Mouse (Mus musculus) CH12.LX (cell line): ENCODE measurements around the gene Ulk4. TPM values are rescaled to one million over a fixed set of nuclear protein-coding genes. Genes with fewer than 3 reads are reported as not detected.
"Not testable (repeated sequence)": the region's sequence is repeated elsewhere in the genome, so short reads cannot be mapped to it uniquely, and the experiment has no call there.

ENCODE experiments used
- DNase-seq: peaks from one replicate; pipeline ENCODE4 v3.0.0-alpha.2; 2013; ENCODE audit errors: extremely low read depth
- H3K27ac ChIP-seq: 2 replicates; pipeline ENCODE4 v1.5.1; 2012; ENCODE audit warnings: low read depth, mild to moderate bottlenecking, control low read depth, moderate library complexity; ENCODE audit not compliant: insufficient read depth
- H3K27me3 ChIP-seq: replicated peaks from 2 replicates; pipeline ENCODE3; 2012; ENCODE audit warnings: inconsistent platforms
- H3K36me3 ChIP-seq, 2 experiments: replicated peaks in 1 of 2; 2 replicates each; pipeline versions ENCODE3 to v1.6.1; 2012; ENCODE audit warnings: inconsistent platforms in 1 of 2, low read length in 1 of 2, mild to moderate bottlenecking in 1 of 2, mixed read lengths in 1 of 2, moderate library complexity in 1 of 2; ENCODE audit not compliant: control insufficient read depth in 1 of 2, insufficient read depth in 1 of 2
- H3K4me1 ChIP-seq, 2 experiments: 2 replicates each; pipeline ENCODE4 v1.6.1; 2012; ENCODE audit warnings: inconsistent platforms in 1 of 2, moderate library complexity in 1 of 2; ENCODE audit not compliant: insufficient read depth in 2 of 2, control insufficient read depth in 1 of 2
- H3K4me2 ChIP-seq: 2 replicates; pipeline ENCODE4 v1.6.1; 2012; ENCODE audit warnings: low read depth, mild to moderate bottlenecking, control low read depth; ENCODE audit not compliant: poor library complexity, insufficient read depth, severe bottlenecking
- H3K4me3 ChIP-seq, 3 experiments: fragments of 150-350 bp in 1 of 3; sonication (generic) in 1 of 3; replicated peaks in 1 of 3; 2 replicates each; pipeline versions ENCODE3 to v1.5.1; 2011 to 2012; ENCODE audit warnings: low read depth in 2 of 3, low read length in 2 of 3, mild to moderate bottlenecking in 2 of 3, moderate library complexity in 2 of 3, control low read depth in 1 of 3, improper control_type of control experiment in 1 of 3, inconsistent platforms in 1 of 3, mixed read lengths in 1 of 3; ENCODE audit not compliant: poor library complexity in 1 of 3
- H3K79me2 ChIP-seq: replicated peaks from 2 replicates; pipeline ENCODE4 v1.6.1; 2012; ENCODE audit warnings: mild to moderate bottlenecking, moderate library complexity; ENCODE audit not compliant: control insufficient read depth, poor library complexity, insufficient read depth, severe bottlenecking; ENCODE audit errors: extremely low read depth
- H3K9ac ChIP-seq: 2 replicates; pipeline ENCODE4 v1.6.1; 2012; ENCODE audit warnings: low read depth, mild to moderate bottlenecking, control low read depth, moderate library complexity; ENCODE audit not compliant: insufficient read depth
- H3K9me3 ChIP-seq: replicated peaks from 2 replicates; pipeline ENCODE3; 2012; ENCODE audit warnings: low read length, inconsistent platforms, mixed read lengths
- BHLHE40 ChIP-seq: IDR thresholded peaks from 2 replicates; pipeline ENCODE4 v1.6.1; 2011; ENCODE audit warnings: mild to moderate bottlenecking, low read depth, low read length, improper control_type of control experiment
- CHD2 ChIP-seq: IDR thresholded peaks from 2 replicates; pipeline ENCODE4 v1.6.1; 2011; ENCODE audit warnings: low read length, improper control_type of control experiment
- E2F4 ChIP-seq: IDR thresholded peaks from 2 replicates; pipeline ENCODE4 v1.6.1; 2011; ENCODE audit warnings: low read depth, low read length, improper control_type of control experiment; ENCODE audit not compliant: insufficient replicate concordance
- ELF1 ChIP-seq: IDR thresholded peaks from 2 replicates; pipeline ENCODE4 v1.6.1; 2014; ENCODE audit warnings: low read depth, mild to moderate bottlenecking, inconsistent platforms, low read length, improper control_type of control experiment
- GABPA ChIP-seq: IDR thresholded peaks from 2 replicates; pipeline ENCODE4 v1.6.1; 2012; ENCODE audit warnings: low read depth, low read length, improper control_type of control experiment, inconsistent platforms; ENCODE audit not compliant: insufficient replicate concordance
- HCFC1 ChIP-seq: IDR thresholded peaks from 2 replicates; pipeline ENCODE4 v1.6.1; 2012; ENCODE audit warnings: low read depth, mild to moderate bottlenecking, inconsistent platforms, low read length, improper control_type of control experiment
- IRF4 ChIP-seq: IDR thresholded peaks from 2 replicates; pipeline ENCODE4 v1.6.1; 2014; ENCODE audit warnings: low read depth, mild to moderate bottlenecking, inconsistent platforms, low read length, improper control_type of control experiment
- JUN ChIP-seq: IDR thresholded peaks from 2 replicates; pipeline ENCODE4 v1.6.1; 2011; ENCODE audit warnings: low read depth, mild to moderate bottlenecking, low read length, improper control_type of control experiment, moderate library complexity; ENCODE audit not compliant: insufficient read depth
- MAX ChIP-seq: IDR thresholded peaks from 2 replicates; pipeline ENCODE4 v1.6.1; 2011; ENCODE audit warnings: low read length, improper control_type of control experiment
- POLR2A ChIP-seq: IDR thresholded peaks from 2 replicates; pipeline ENCODE4 v1.6.1; 2011; ENCODE audit warnings: low read depth, mild to moderate bottlenecking, improper control_type of control experiment, low read length
- SIN3A ChIP-seq: IDR thresholded peaks from 2 replicates; pipeline ENCODE4 v1.6.1; 2012; ENCODE audit warnings: low read length, improper control_type of control experiment, inconsistent platforms
- SMC3 ChIP-seq: IDR thresholded peaks from 2 replicates; pipeline ENCODE4 v1.6.1; 2011; ENCODE audit warnings: low read depth, low read length, improper control_type of control experiment
- UBTF ChIP-seq: IDR thresholded peaks from 2 replicates; pipeline ENCODE4 v1.6.1; 2012; ENCODE audit warnings: low read depth, mild to moderate bottlenecking, inconsistent platforms, low read length, improper control_type of control experiment, moderate library complexity
- ZC3H11A ChIP-seq: IDR thresholded peaks from 2 replicates; pipeline ENCODE4 v1.6.1; 2012; ENCODE audit warnings: low read depth, mild to moderate bottlenecking, inconsistent platforms, low read length, improper control_type of control experiment
- ZNF384 ChIP-seq: IDR thresholded peaks from 2 replicates; pipeline ENCODE4 v1.6.1; 2012; ENCODE audit warnings: low read depth, low read length, improper control_type of control experiment, inconsistent platforms
- dilution Hi-C: fragments of 300-500 bp; cut with MboI; formaldehyde crosslinking; loops from 2 replicates; pipeline ENCODE4 v1.14.3; 2020; ENCODE audit warnings: low sequenced_read_pairs; ENCODE audit not compliant: extremely low pct_unique_long_range_greater_than_20kb, extremely low pct_ligation_motif_present
- in situ Hi-C: fragments of 300-500 bp; cut with MboI; formaldehyde crosslinking; loops from 3 replicates; pipeline ENCODE4 v1.14.3; 2019; ENCODE audit warnings: low sequenced_read_pairs, low pct_ligation_motif_present, low pct_unique_long_range_greater_than_20kb, mixed read lengths
- polyA plus RNA-seq: library from polyadenylated mRNA; unstranded; fragments of >175 nt; gene quantifications from 2 replicates; pipeline ENCODE4 v1.2.1, GENCODE M21; 2012; ENCODE audit warnings: low read depth; ENCODE audit not compliant: insufficient read length
- total RNA-seq, 2 experiments: library from RNA; depleted of rRNA; stranded (reverse); fragments of 300-350 nt in 1 of 2; fragments of >200 nt in 1 of 2; gene quantifications; 2 replicates each; pipeline ENCODE4 v1.2.3; 2012 to 2014

The Ulk4 gene
- total and polyA plus RNA-seq, 3 experiments = 1.6 to 25.8 (median 18.5) TPM

DNA sequence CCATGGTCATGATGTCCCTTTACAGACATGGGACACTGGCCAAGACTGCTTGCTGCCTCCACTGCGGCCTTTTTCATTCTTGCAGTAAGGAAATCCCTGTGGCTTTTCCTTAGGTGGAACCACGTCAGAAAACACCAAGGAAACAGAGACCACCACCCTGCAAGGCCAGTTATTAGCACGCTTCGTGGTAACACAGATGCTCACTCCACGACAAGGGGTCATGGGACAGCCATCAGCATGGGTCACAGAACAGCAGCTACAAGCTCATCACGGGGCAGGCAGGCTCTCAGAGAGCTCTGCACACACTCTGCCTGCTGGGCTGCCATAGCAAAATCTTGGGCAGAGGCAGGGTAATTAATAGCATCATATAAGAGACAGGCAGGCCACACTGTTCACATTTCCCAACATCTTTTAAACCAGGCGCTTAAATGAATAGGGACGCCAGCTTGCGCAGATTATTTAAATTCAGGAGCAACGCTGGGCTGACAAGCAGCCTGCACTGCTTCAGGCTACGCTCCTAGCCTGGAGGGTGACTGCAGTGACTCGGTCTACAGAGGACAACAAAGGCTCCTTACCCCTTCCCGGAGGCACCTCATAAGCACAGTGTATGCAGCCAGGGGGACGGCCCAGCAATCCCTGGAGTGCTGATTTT is 72.7 kb downstream of the Ulk4 start:
- Histone ChIP-seq H3K4me3 (no peak overlapping the region), H3K4me2 (no peak overlapping the region), H3K9ac (no peak overlapping the region), H3K9me3 (peaks cover 16% of the 10 kb centered on the region), H3K36me3 (peaks cover 9 to 59% of the 10 kb centered on the region in 2 experiments), H3K79me2 (no peaks in the 10 kb centered on the region), H3K27ac (no peak overlapping the region), H3K4me1 (peaks cover 0 to 17% of the 10 kb centered on the region in 2 experiments; a peak in 2 of 4 replicates), H3K27me3 (no peaks in the 10 kb centered on the region)
- in situ Hi-C loops (no loop called here), dilution Hi-C loops (no loop called here)
- DNase-seq = no peak
- TF ChIP-seq ZNF384 (no peak), HCFC1 (no peak), ZC3H11A (no peak), IRF4 (no peak), CHD2 (no peak), SMC3 (no peak)

DNA sequence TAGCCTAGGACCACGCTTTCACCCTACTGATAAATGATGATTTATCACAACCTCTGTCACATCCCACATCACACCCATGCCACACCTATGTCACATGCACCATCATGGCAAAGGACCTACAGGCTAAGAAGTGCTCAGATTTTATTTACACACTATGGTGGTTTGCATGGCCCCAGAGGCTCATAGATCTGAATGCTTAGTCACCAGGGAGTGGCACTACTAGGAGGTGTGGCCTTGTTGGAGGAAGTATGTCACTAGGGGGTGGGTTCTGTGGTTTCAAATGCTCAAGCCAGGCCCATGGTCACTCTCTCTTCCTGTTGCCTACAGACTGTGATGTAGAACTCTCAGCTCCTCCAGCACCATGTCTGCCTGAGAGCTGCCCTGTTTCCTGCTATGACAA is 73.3 kb downstream of the Ulk4 start:
- Histone ChIP-seq H3K9me3 (peaks cover 13% of the 10 kb centered on the region), H3K27ac (no peak overlapping the region), H3K27me3 (no peaks in the 10 kb centered on the region), H3K4me1 (peaks cover 0 to 17% of the 10 kb centered on the region in 2 experiments; a peak in 2 of 4 replicates), H3K4me3 (no peak overlapping the region), H3K9ac (no peak overlapping the region), H3K36me3 (peaks cover 8 to 58% of the 10 kb centered on the region in 2 experiments), H3K4me2 (no peak overlapping the region), H3K79me2 (no peaks in the 10 kb centered on the region)
- DNase-seq = no peak
- TF ChIP-seq ZNF384 (no peak), E2F4 (no peak), HCFC1 (no peak), GABPA (no peak), ZC3H11A (no peak), UBTF (no peak), MAX (no peak), JUN (no peak), ELF1 (no peak), POLR2A (no peak), BHLHE40 (no peak), SIN3A (no peak)
- in situ Hi-C loops = no loop called here
- dilution Hi-C loops = no loop called here

DNA sequence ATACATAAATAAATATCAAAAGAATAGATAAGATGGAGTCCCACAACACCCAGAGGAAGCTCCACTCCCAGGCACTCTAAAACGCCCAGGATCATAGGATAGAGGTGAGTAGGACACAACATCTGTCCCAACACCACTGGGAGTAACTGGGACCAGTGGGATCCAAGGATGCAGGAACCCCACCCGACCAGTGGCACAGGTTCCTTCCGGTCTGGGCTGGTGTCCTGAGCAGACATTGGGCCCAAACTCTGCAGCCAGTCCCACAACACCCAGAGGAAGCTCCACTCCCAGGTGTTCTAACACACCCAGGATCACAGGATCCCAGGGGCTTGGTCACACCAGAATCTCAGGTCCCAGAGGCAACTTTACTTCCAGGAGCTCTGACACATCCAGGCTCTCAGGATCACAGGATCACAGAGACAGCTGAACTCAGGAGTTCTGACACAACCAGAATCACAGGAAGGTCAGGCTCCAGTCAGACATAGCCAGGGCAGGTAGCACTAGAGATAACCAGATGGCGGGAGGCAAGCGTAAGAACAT is 77.8 kb downstream of the Ulk4 start:
- in situ Hi-C loops, H3K4me2 ChIP-seq, dilution Hi-C loops, H3K79me2 ChIP-seq, H3K9ac ChIP-seq, H3K27me3 ChIP-seq, H3K4me3 ChIP-seq, DNase-seq, H3K27ac ChIP-seq, H3K4me1 ChIP-seq: not testable (repeated sequence)
- peaks cover 25% of the 10 kb centered on the region for H3K9me3 ChIP-seq
- H3K36me3 ChIP-seq = peaks cover 0 to 48% of the 10 kb centered on the region in 2 experiments
